Mouse (Mus musculus) brain, embryonic 14.5 days (tissue): ENCODE measurements around the gene Galp.

Experiments used
- CTCF ChIP-seq: fragments of 200-500 bp; IDR thresholded peaks from 2 replicates; pipeline ENCODE4 v1.5.1; 2012; ENCODE audit warnings: inconsistent platforms, mild to moderate bottlenecking, moderate library complexity, borderline replicate concordance; ENCODE audit not compliant: insufficient read depth, insufficient read length; ENCODE audit errors: extremely low read depth
- POLR2A ChIP-seq: fragments of 200-500 bp; IDR thresholded peaks from 2 replicates; pipeline ENCODE4 v1.6.1; 2012; ENCODE audit warnings: mild to moderate bottlenecking, inconsistent platforms, borderline replicate concordance; ENCODE audit not compliant: poor library complexity, insufficient read depth, insufficient read length, severe bottlenecking; ENCODE audit errors: extremely low read depth

DNA sequence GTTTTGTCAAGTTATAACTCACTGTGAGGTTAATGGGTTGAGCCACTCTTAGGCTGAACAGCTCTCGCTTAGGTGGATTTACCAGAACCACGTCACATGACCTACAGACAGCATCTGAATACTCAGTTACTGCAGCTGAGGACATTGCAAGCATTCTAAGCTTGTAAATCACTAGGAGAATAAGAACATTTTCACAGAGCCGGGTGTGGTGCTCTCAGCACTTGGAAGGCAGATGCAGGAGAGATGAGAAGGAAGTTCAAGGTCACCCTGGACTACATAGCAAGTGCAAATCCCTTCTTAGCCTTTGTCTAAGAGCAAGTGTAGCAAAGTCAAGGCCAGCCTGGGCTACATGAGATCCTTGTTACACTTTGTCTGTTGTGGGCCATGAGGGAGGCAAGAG, 7.3 kb downstream of the Galp start:
- TF ChIP-seq CTCF, result no peak
- TF ChIP-seq POLR2A, result no peak
